Comparison of ENCODE assay signal across 8 mouse cellular contexts in the genomic region with DNA sequence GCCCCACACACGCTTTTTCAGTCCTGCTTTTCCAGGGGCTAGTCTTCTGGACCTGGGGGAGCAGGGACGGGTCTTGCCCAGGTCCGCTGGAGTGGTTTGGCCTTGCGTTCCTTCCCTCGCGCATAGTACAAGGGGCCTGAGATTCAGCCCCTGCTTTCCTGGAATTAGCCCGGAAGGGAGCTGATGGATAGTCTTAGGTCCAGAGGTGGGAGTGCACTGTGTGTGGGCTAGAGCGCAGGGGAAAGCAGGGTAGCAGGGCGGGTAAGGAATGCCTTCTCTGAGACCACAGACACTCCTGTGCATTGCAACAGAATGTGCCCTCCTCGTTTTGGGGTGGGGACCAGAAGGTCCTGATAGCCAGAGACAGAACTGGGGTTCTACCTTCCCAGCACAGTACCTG. TPM values are rescaled to one million over a fixed set of nuclear protein-coding genes. Genes with fewer than 3 reads are reported as not detected.
A peak's percentile ranks its signal among the peaks of the same experiment; 100 is the strongest.
DNase-seq lines count a peak whose midpoint lies in the region; ATAC-seq and TF ChIP-seq lines count a peak whose summit lies in the region.

No protein-coding gene starts in this region.

- WGBS in heart, embryonic 14.5 days: 51% methylated on average over 10 of the region's 10 CpGs
- 44% methylated on average over 10 of the region's 10 CpGs for WGBS in hindbrain, embryonic 13.5 days
- 38% methylated on average over 10 of the region's 10 CpGs for WGBS in midbrain, embryonic 12.5 days

- intact Hi-C loops in heart, postnatal 10 days (cut with DNase I): no loop called here

- H3K27ac ChIP-seq in heart, embryonic 14.5 days (replicated peaks in 1 of 2; ENCODE audit: control insufficient read depth in 1 of 2, insufficient read depth in 1 of 2, low read depth in 2 of 2, low read length in 2 of 2): no peak overlapping the region
- no peak overlapping the region for H3K27ac ChIP-seq in cortical plate, adult 2 months (ENCODE audit: insufficient read depth, low read length)
- H3K27ac ChIP-seq in hindbrain, embryonic 13.5 days: peak overlapping the region; percentile 78
- H3K27ac ChIP-seq in midbrain, embryonic 12.5 days (replicated peaks): no peak overlapping the region

- no peaks in the 10 kb centered on the region for H3K9me3 ChIP-seq in heart, embryonic 14.5 days (ENCODE audit: control insufficient read depth, low read length)
- H3K9me3 ChIP-seq in hindbrain, embryonic 13.5 days: no peaks in the 10 kb centered on the region
- no peaks in the 10 kb centered on the region for H3K9me3 ChIP-seq in midbrain, embryonic 12.5 days

- no peak for TF ChIP-seq CTCF in cortical plate, adult 2 months (IDR thresholded peaks at IDR 0.05; ENCODE audit: extremely low read depth, insufficient read depth, low read length)

- no peak for DNase-seq in heart, postnatal 10 days
- no peak for DNase-seq in ovary, postnatal 14 days (ENCODE audit: low spot score)
- no peak for DNase-seq in layer of hippocampus, postnatal 36 days
- no peak for DNase-seq in cerebellum, adult 9-10 months

- peak overlapping the region; percentile 83 for H3K4me2 ChIP-seq in heart, embryonic 14.5 days (ENCODE audit: low read length)
- peak overlapping the region; percentile 88 for H3K4me2 ChIP-seq in hindbrain, embryonic 13.5 days
- H3K4me2 ChIP-seq in midbrain, embryonic 12.5 days (replicated peaks): peak overlapping the region; percentile 83

- peak overlapping the region; percentile 90; the same call in 1 of the 2 replicates for H3K9ac ChIP-seq in heart, embryonic 14.5 days (ENCODE audit: low read length)
- H3K9ac ChIP-seq in hindbrain, embryonic 13.5 days: peak overlapping the region; percentile 91
- peak overlapping the region; percentile 87; the same call in 1 of the 2 replicates for H3K9ac ChIP-seq in midbrain, embryonic 12.5 days (replicated peaks)

- no peaks in the 10 kb centered on the region for H3K27me3 ChIP-seq in heart, embryonic 14.5 days (ENCODE audit: control insufficient read depth, insufficient read depth, low read length)
- H3K27me3 ChIP-seq in hindbrain, embryonic 13.5 days: 0 out of 2 replicates have a peak, but pooled peaks cover 6% of the 10 kb centered on the region
- no peaks in the 10 kb centered on the region for H3K27me3 ChIP-seq in midbrain, embryonic 12.5 days

- ATAC-seq in heart, embryonic 14.5 days (ENCODE audit: insufficient number of reproducible peaks, insufficient read depth, low FRiP score, low read depth): peak; percentile 8; the same call in 1 of the 2 replicates
- ATAC-seq in hindbrain, embryonic 13.5 days (ENCODE audit: low FRiP score): peak; percentile 38
- peak; percentile 42 for ATAC-seq in midbrain, embryonic 12.5 days (ENCODE audit: low FRiP score, low read depth)

- no peak for TF ChIP-seq POLR2A in cortical plate, adult 2 months (IDR thresholded peaks at IDR 0.05; ENCODE audit: extremely low read depth, insufficient read depth, low read length)

- H3K4me3 ChIP-seq in heart, embryonic 14.5 days (ENCODE audit: control insufficient read depth in 1 of 2, insufficient read depth in 1 of 2, low read depth in 1 of 2, low read length in 2 of 2): peak overlapping the region; percentile 67 to 73
- H3K4me3 ChIP-seq in cortical plate, adult 2 months (ENCODE audit: insufficient read depth, low read length): peak overlapping the region; percentile 82
- H3K4me3 ChIP-seq in hindbrain, embryonic 13.5 days: peak overlapping the region; percentile 64
- H3K4me3 ChIP-seq in midbrain, embryonic 12.5 days: peak overlapping the region; percentile 64

- H3K36me3 ChIP-seq in heart, embryonic 14.5 days (ENCODE audit: control insufficient read depth, insufficient read depth, low read length): peaks cover 23% of the 10 kb centered on the region
- peaks cover 18% of the 10 kb centered on the region for H3K36me3 ChIP-seq in hindbrain, embryonic 13.5 days
- H3K36me3 ChIP-seq in midbrain, embryonic 12.5 days: peaks cover 15% of the 10 kb centered on the region

- H3K4me1 ChIP-seq in heart, embryonic 14.5 days (ENCODE audit: control insufficient read depth in 2 of 2, insufficient read depth in 2 of 2, low read length in 2 of 2): peaks cover 25 to 36% of the 10 kb centered on the region in 2 experiments
- no peaks in the 10 kb centered on the region for H3K4me1 ChIP-seq in cortical plate, adult 2 months (ENCODE audit: control insufficient read depth, insufficient read depth, low read length)
- peaks cover 33% of the 10 kb centered on the region for H3K4me1 ChIP-seq in hindbrain, embryonic 13.5 days (replicated peaks)
- H3K4me1 ChIP-seq in midbrain, embryonic 12.5 days: peaks cover 38% of the 10 kb centered on the region

RNA-seq across cellular contexts. Expression of a gene that starts 0.4 kb away (rescaled TPM):
- 240 and 243 TPM in 2 replicates for polyA plus RNA-seq in heart, embryonic 14.5 days (2014; fragmentation: Nextera tagmentation; extraction: Ambion mirVana)
- total RNA-seq in heart, postnatal 10 days (2021): 10 to 100 TPM; 37.9 to 41.8 TPM
- polyA plus RNA-seq in cortical plate, adult 2 months (2012; rRNA removed): 60.1 and 61.0 TPM in 2 replicates
- polyA plus RNA-seq in hindbrain, embryonic 13.5 days (2015; fragmentation: Nextera tagmentation; extraction: Ambion mirVana): 153 and 157 TPM in 2 replicates
- 157 and 160 TPM in 2 replicates for polyA plus RNA-seq in midbrain, embryonic 12.5 days (2016; fragmentation: Nextera tagmentation; extraction: Ambion mirVana)
- 10 to 100 TPM; 61.5 to 65.4 TPM for total RNA-seq in layer of hippocampus, postnatal 36 days (2021)

RNA-seq across cellular contexts. Expression of a gene that starts 9.3 kb away (rescaled TPM):
- polyA plus RNA-seq in heart, embryonic 14.5 days (2014; fragmentation: Nextera tagmentation; extraction: Ambion mirVana): 23.2 and 27.6 TPM in 2 replicates
- 10 to 100 TPM in 1 of 2 experiments, 1 to 10 TPM in 1; 9.7 to 14.0 TPM for total RNA-seq in heart, postnatal 10 days (2021)
- 2.8 and 3.2 TPM in 2 replicates for polyA plus RNA-seq in cortical plate, adult 2 months (2012; rRNA removed)
- 9.9 and 10.4 TPM in 2 replicates for polyA plus RNA-seq in hindbrain, embryonic 13.5 days (2015; fragmentation: Nextera tagmentation; extraction: Ambion mirVana)
- polyA plus RNA-seq in midbrain, embryonic 12.5 days (2016; fragmentation: Nextera tagmentation; extraction: Ambion mirVana): 30.0 and 34.7 TPM in 2 replicates
- total RNA-seq in layer of hippocampus, postnatal 36 days (2021): 1 to 10 TPM; 1.4 to 1.9 TPM

RNA-seq across cellular contexts. Expression of a gene that starts 26.0 kb away (rescaled TPM):
- polyA plus RNA-seq in heart, embryonic 14.5 days (2014; fragmentation: Nextera tagmentation; extraction: Ambion mirVana): 14.9 and 16.3 TPM in 2 replicates
- total RNA-seq in heart, postnatal 10 days (2021): 10 to 100 TPM; 40.3 to 43.3 TPM
- 7.6 and 7.7 TPM in 2 replicates for polyA plus RNA-seq in cortical plate, adult 2 months (2012; rRNA removed)
- polyA plus RNA-seq in hindbrain, embryonic 13.5 days (2015; fragmentation: Nextera tagmentation; extraction: Ambion mirVana): 2.5 and 3.2 TPM in 2 replicates
- polyA plus RNA-seq in midbrain, embryonic 12.5 days (2016; fragmentation: Nextera tagmentation; extraction: Ambion mirVana): 5.0 and 8.0 TPM in 2 replicates
- total RNA-seq in layer of hippocampus, postnatal 36 days (2021): 1 to 10 TPM; 3.1 to 4.4 TPM

RNA-seq across cellular contexts. Expression of a gene that starts 34.1 kb away (rescaled TPM):
- polyA plus RNA-seq in heart, embryonic 14.5 days (2014; fragmentation: Nextera tagmentation; extraction: Ambion mirVana): 10.3 and 11.2 TPM in 2 replicates
- 1 to 10 TPM; 6.6 to 7.1 TPM for total RNA-seq in heart, postnatal 10 days (2021)
- polyA plus RNA-seq in cortical plate, adult 2 months (2012; rRNA removed): 7.2 and 8.8 TPM in 2 replicates
- polyA plus RNA-seq in hindbrain, embryonic 13.5 days (2015; fragmentation: Nextera tagmentation; extraction: Ambion mirVana): 5.4 and 6.1 TPM in 2 replicates
- polyA plus RNA-seq in midbrain, embryonic 12.5 days (2016; fragmentation: Nextera tagmentation; extraction: Ambion mirVana): 4.9 and 5.7 TPM in 2 replicates
- total RNA-seq in layer of hippocampus, postnatal 36 days (2021): 10 to 100 TPM in 1 of 2 experiments, 1 to 10 TPM in 1; 9.5 to 11.4 TPM

RNA-seq across cellular contexts. Expression of a gene that starts 34.3 kb away (rescaled TPM):
- 78.2 and 84.8 TPM in 2 replicates for polyA plus RNA-seq in heart, embryonic 14.5 days (2014; fragmentation: Nextera tagmentation; extraction: Ambion mirVana)
- 10 to 100 TPM; 54.7 to 57.4 TPM for total RNA-seq in heart, postnatal 10 days (2021)
- polyA plus RNA-seq in cortical plate, adult 2 months (2012; rRNA removed): 133 and 157 TPM in 2 replicates
- polyA plus RNA-seq in hindbrain, embryonic 13.5 days (2015; fragmentation: Nextera tagmentation; extraction: Ambion mirVana): 98.9 and 101 TPM in 2 replicates
- polyA plus RNA-seq in midbrain, embryonic 12.5 days (2016; fragmentation: Nextera tagmentation; extraction: Ambion mirVana): 50.4 and 57.5 TPM in 2 replicates
- total RNA-seq in layer of hippocampus, postnatal 36 days (2021): 10 to 100 TPM; 79.1 to 87.3 TPM
